Mouse (Mus musculus) CH12.LX (cell line): ENCODE measurements around the gene Theg. TPM values are rescaled to one million over a fixed set of nuclear protein-coding genes. Genes with fewer than 3 reads are reported as not detected.
A peak's percentile ranks its signal among the peaks of the same experiment; 100 is the strongest.

Experiments
- DNase-seq: peaks from one replicate; pipeline ENCODE4 v3.0.0-alpha.2; 2013; ENCODE audit errors: extremely low read depth
- H3K27ac ChIP-seq: 2 replicates; pipeline ENCODE4 v1.5.1; 2012; ENCODE audit warnings: low read depth, mild to moderate bottlenecking, control low read depth, moderate library complexity; ENCODE audit not compliant: insufficient read depth
- H3K27me3 ChIP-seq: replicated peaks from 2 replicates; pipeline ENCODE3; 2012; ENCODE audit warnings: inconsistent platforms
- H3K36me3 ChIP-seq, 2 experiments: replicated peaks in 1 of 2; 2 replicates each; pipeline versions ENCODE3 to v1.6.1; 2012; ENCODE audit warnings: inconsistent platforms in 1 of 2, low read length in 1 of 2, mild to moderate bottlenecking in 1 of 2, mixed read lengths in 1 of 2, moderate library complexity in 1 of 2; ENCODE audit not compliant: control insufficient read depth in 1 of 2, insufficient read depth in 1 of 2
- H3K4me1 ChIP-seq, 2 experiments: 2 replicates each; pipeline ENCODE4 v1.6.1; 2012; ENCODE audit warnings: inconsistent platforms in 1 of 2, moderate library complexity in 1 of 2; ENCODE audit not compliant: insufficient read depth in 2 of 2, control insufficient read depth in 1 of 2
- H3K4me2 ChIP-seq: 2 replicates; pipeline ENCODE4 v1.6.1; 2012; ENCODE audit warnings: low read depth, mild to moderate bottlenecking, control low read depth; ENCODE audit not compliant: poor library complexity, insufficient read depth, severe bottlenecking
- H3K4me3 ChIP-seq, 3 experiments: fragments of 150-350 bp in 1 of 3; sonication (generic) in 1 of 3; replicated peaks in 1 of 3; 2 replicates each; pipeline versions ENCODE3 to v1.5.1; 2011 to 2012; ENCODE audit warnings: low read depth in 2 of 3, low read length in 2 of 3, mild to moderate bottlenecking in 2 of 3, moderate library complexity in 2 of 3, control low read depth in 1 of 3, improper control_type of control experiment in 1 of 3, inconsistent platforms in 1 of 3, mixed read lengths in 1 of 3; ENCODE audit not compliant: poor library complexity in 1 of 3
- H3K79me2 ChIP-seq: replicated peaks from 2 replicates; pipeline ENCODE4 v1.6.1; 2012; ENCODE audit warnings: mild to moderate bottlenecking, moderate library complexity; ENCODE audit not compliant: control insufficient read depth, poor library complexity, insufficient read depth, severe bottlenecking; ENCODE audit errors: extremely low read depth
- H3K9ac ChIP-seq: 2 replicates; pipeline ENCODE4 v1.6.1; 2012; ENCODE audit warnings: low read depth, mild to moderate bottlenecking, control low read depth, moderate library complexity; ENCODE audit not compliant: insufficient read depth
- H3K9me3 ChIP-seq: replicated peaks from 2 replicates; pipeline ENCODE3; 2012; ENCODE audit warnings: low read length, inconsistent platforms, mixed read lengths
- BHLHE40 ChIP-seq: IDR thresholded peaks from 2 replicates; pipeline ENCODE4 v1.6.1; 2011; ENCODE audit warnings: mild to moderate bottlenecking, low read depth, low read length, improper control_type of control experiment
- CHD2 ChIP-seq: IDR thresholded peaks from 2 replicates; pipeline ENCODE4 v1.6.1; 2011; ENCODE audit warnings: low read length, improper control_type of control experiment
- CTCF ChIP-seq, 2 experiments: IDR thresholded peaks in 1 of 2; conservative IDR thresholded peaks in 1 of 2; 2 replicates each; pipeline ENCODE4 v1.5.1; 2011 to 2012; ENCODE audit warnings: low read depth in 2 of 2, low read length in 2 of 2, improper control_type of control experiment in 1 of 2, inconsistent platforms in 1 of 2, mild to moderate bottlenecking in 1 of 2, moderate library complexity in 1 of 2
- EP300 ChIP-seq: IDR thresholded peaks from 2 replicates; pipeline ENCODE4 v1.6.1; 2011; ENCODE audit warnings: low read length, improper control_type of control experiment
- ETS1 ChIP-seq: conservative IDR thresholded peaks from 2 replicates; pipeline ENCODE4 v1.6.1; 2012; ENCODE audit warnings: low read depth, mild to moderate bottlenecking, inconsistent platforms, low read length, improper control_type of control experiment, moderate library complexity
- GABPA ChIP-seq: IDR thresholded peaks from 2 replicates; pipeline ENCODE4 v1.6.1; 2012; ENCODE audit warnings: low read depth, low read length, improper control_type of control experiment, inconsistent platforms; ENCODE audit not compliant: insufficient replicate concordance
- IRF4 ChIP-seq: IDR thresholded peaks from 2 replicates; pipeline ENCODE4 v1.6.1; 2014; ENCODE audit warnings: low read depth, mild to moderate bottlenecking, inconsistent platforms, low read length, improper control_type of control experiment
- JUN ChIP-seq: IDR thresholded peaks from 2 replicates; pipeline ENCODE4 v1.6.1; 2011; ENCODE audit warnings: low read depth, mild to moderate bottlenecking, low read length, improper control_type of control experiment, moderate library complexity; ENCODE audit not compliant: insufficient read depth
- MAFK ChIP-seq: IDR thresholded peaks from 2 replicates; pipeline ENCODE4 v1.6.1; 2011; ENCODE audit warnings: low read length, improper control_type of control experiment; ENCODE audit not compliant: insufficient replicate concordance
- MAX ChIP-seq: IDR thresholded peaks from 2 replicates; pipeline ENCODE4 v1.6.1; 2011; ENCODE audit warnings: low read length, improper control_type of control experiment
- MAZ ChIP-seq: IDR thresholded peaks from 2 replicates; pipeline ENCODE4 v1.6.1; 2012; ENCODE audit warnings: low read depth, mild to moderate bottlenecking, inconsistent platforms, low read length, improper control_type of control experiment, moderate library complexity
- MXI1 ChIP-seq: IDR thresholded peaks from 2 replicates; pipeline ENCODE4 v1.6.1; 2011; ENCODE audit warnings: mild to moderate bottlenecking, low read depth, low read length, improper control_type of control experiment
- NELFE ChIP-seq: IDR thresholded peaks from 2 replicates; pipeline ENCODE4 v1.6.1; 2011; ENCODE audit warnings: low read depth, low read length, improper control_type of control experiment
- POLR2AphosphoS2 ChIP-seq: IDR thresholded peaks from 2 replicates; pipeline ENCODE4 v1.6.1; 2011; ENCODE audit warnings: low read depth, low read length, improper control_type of control experiment
- RCOR1 ChIP-seq: conservative IDR thresholded peaks from 2 replicates; pipeline ENCODE4 v1.6.1; 2012; ENCODE audit warnings: low read depth, mild to moderate bottlenecking, inconsistent platforms, low read length, improper control_type of control experiment
- USF1 ChIP-seq: IDR thresholded peaks from 2 replicates; pipeline ENCODE4 v1.6.1; 2014; ENCODE audit warnings: low read depth, mild to moderate bottlenecking, inconsistent platforms, low read length, improper control_type of control experiment
- USF2 ChIP-seq: conservative IDR thresholded peaks from 2 replicates; pipeline ENCODE4 v1.6.1; 2011; ENCODE audit warnings: low read depth, low read length, improper control_type of control experiment
- dilution Hi-C: fragments of 300-500 bp; cut with MboI; formaldehyde crosslinking; loops from 2 replicates; pipeline ENCODE4 v1.14.3; 2020; ENCODE audit warnings: low sequenced_read_pairs; ENCODE audit not compliant: extremely low pct_unique_long_range_greater_than_20kb, extremely low pct_ligation_motif_present
- in situ Hi-C: fragments of 300-500 bp; cut with MboI; formaldehyde crosslinking; loops from 3 replicates; pipeline ENCODE4 v1.14.3; 2019; ENCODE audit warnings: low sequenced_read_pairs, low pct_ligation_motif_present, low pct_unique_long_range_greater_than_20kb, mixed read lengths
- polyA plus RNA-seq: library from polyadenylated mRNA; unstranded; fragments of >175 nt; gene quantifications from 2 replicates; pipeline ENCODE4 v1.2.1, GENCODE M21; 2012; ENCODE audit warnings: low read depth; ENCODE audit not compliant: insufficient read length
- total RNA-seq, 2 experiments: library from RNA; depleted of rRNA; stranded (reverse); fragments of 300-350 nt in 1 of 2; fragments of >200 nt in 1 of 2; gene quantifications; 2 replicates each; pipeline ENCODE4 v1.2.3; 2012 to 2014

Gene Theg
- total and polyA plus RNA-seq, 3 experiments: not detected

GRCm38 (mm10) chr10:79590702-79591101 lies 3.6 kb upstream of the Theg start:
- dilution Hi-C loops (no loop called here), in situ Hi-C loops (no loop called here)
- Histone ChIP-seq H3K79me2 (no peaks in the 10 kb centered on the region), H3K9me3 (peaks cover 6% of the 10 kb centered on the region), H3K4me3 (no peak overlapping the region), H3K27me3 (peaks cover 32% of the 10 kb centered on the region), H3K4me2 (no peak overlapping the region), H3K4me1 (peaks cover 3 to 14% of the 10 kb centered on the region in 2 experiments; a peak in 2 of 4 replicates), H3K36me3 (no peaks in the 10 kb centered on the region), H3K9ac (no peak overlapping the region), H3K27ac (no peak overlapping the region)
- DNase-seq: no peak
- TF ChIP-seq NELFE (no peak), MXI1 (no peak), BHLHE40 (no peak)
- TF ChIP-seq, all 38 proteins: peak for 0

- H3K27ac ChIP-seq: no peak overlapping the region
- DNase-seq: peak; percentile 27
- in situ Hi-C loops: no loop called here
- H3K4me2 ChIP-seq: no peak overlapping the region
- peaks cover 6% of the 10 kb centered on the region for H3K9me3 ChIP-seq
- peaks cover 7 to 28% of the 10 kb centered on the region in 2 experiments; a peak in 3 of 4 replicates for H3K4me1 ChIP-seq
- TF ChIP-seq POLR2AphosphoS2: no peak
- no peak for TF ChIP-seq JUN
- TF ChIP-seq MAZ: no peak
- TF ChIP-seq CHD2: no peak
- TF ChIP-seq GABPA: no peak
- TF ChIP-seq IRF4: no peak
- TF ChIP-seq EP300: no peak
- TF ChIP-seq MAX: peak; percentile 43; the same call in 1 of the 2 replicates
- no peak for TF ChIP-seq CTCF (conservative IDR thresholded peaks at IDR 0.05 in 1 of 2, IDR thresholded peaks at IDR 0.05 in 1 of 2; ENCODE audit: low read depth in 2 of 2, low read length in 2 of 2)
- no peak for TF ChIP-seq MXI1
- peak; percentile 84 for TF ChIP-seq BHLHE40
- no peak for TF ChIP-seq USF1
- TF ChIP-seq, all 38 proteins: peak for 2
- Histone ChIP-seq H3K9ac (no peak overlapping the region), H3K36me3 (no peaks in the 10 kb centered on the region), H3K4me3 (no peak overlapping the region), H3K27me3 (peaks cover 8% of the 10 kb centered on the region), H3K79me2 (no peaks in the 10 kb centered on the region)
- dilution Hi-C loops: no loop called here
Measured at GRCm38 (mm10) chr10:79587752-79588126, 608 bp upstream of the Theg start.

GRCm38 (mm10) chr10:79586243-79586642 lies 888 bp downstream of the Theg start:
- TF ChIP-seq ETS1: no peak
- no peak for TF ChIP-seq CHD2
- TF ChIP-seq JUN: no peak
- no peak for TF ChIP-seq MAFK
- TF ChIP-seq RCOR1: no peak
- no peak for TF ChIP-seq USF2
- no peak for TF ChIP-seq NELFE
- TF ChIP-seq, all 38 proteins: peak for 0
- Histone ChIP-seq H3K4me3 (no peak overlapping the region), H3K27me3 (peaks cover 3% of the 10 kb centered on the region), H3K9ac (no peak overlapping the region), H3K4me2 (no peak overlapping the region), H3K27ac (no peak overlapping the region), H3K4me1 (peaks cover 7 to 28% of the 10 kb centered on the region in 2 experiments; a peak in 3 of 4 replicates), H3K79me2 (no peaks in the 10 kb centered on the region), H3K36me3 (no peaks in the 10 kb centered on the region), H3K9me3 (no peaks in the 10 kb centered on the region)
- in situ Hi-C loops (no loop called here), dilution Hi-C loops (no loop called here)
- DNase-seq: no peak
